Mouse (Mus musculus): ENCODE measurements at regions not wholly inside any gene's neighbourhood (a gene's known extent, or its start where the extent isn't known, plus 50 kb on each side); places are given as distances from the start of the nearest gene placed in this dataset.

GRCm38 (mm10) chr5:75756168-75756567 lies 181.5 kb downstream of the Kit start:
- TF ChIP-seq GATA1 (IDR thresholded peaks at IDR 0.05; ENCODE audit: low read depth, low read length): no peak
- no peak for TF ChIP-seq CHD2 (IDR thresholded peaks at IDR 0.05; ENCODE audit: low read length)
- no peak for TF ChIP-seq SMC3 (IDR thresholded peaks at IDR 0.05; ENCODE audit: low read depth, low read length)
- TF ChIP-seq EP300 (IDR thresholded peaks at IDR 0.05; ENCODE audit: low read depth in 1 of 2, low read length in 2 of 2): no peak
- TF ChIP-seq POLR2A (IDR thresholded peaks at IDR 0.05; ENCODE audit: control insufficient read depth in 1 of 2, insufficient read depth in 1 of 2, low read depth in 1 of 2, low read length in 2 of 2, poor library complexity in 1 of 2): no peak
- no peak for TF ChIP-seq CTCF (IDR thresholded peaks at IDR 0.05 in 2 of 3, conservative IDR thresholded peaks at IDR 0.05 in 1 of 3; ENCODE audit: control insufficient read depth in 1 of 3, insufficient read depth in 1 of 3, low read depth in 2 of 3, low read length in 3 of 3, poor library complexity in 1 of 3, severe bottlenecking in 1 of 3)
- no peak for TF ChIP-seq JUND (IDR thresholded peaks at IDR 0.05; ENCODE audit: low read depth, low read length)
- TF ChIP-seq TBP (IDR thresholded peaks at IDR 0.05; ENCODE audit: low read depth, low read length): no peak
- TF ChIP-seq POLR2AphosphoS5 (IDR thresholded peaks at IDR 0.05; ENCODE audit: borderline replicate concordance, low read depth, low read length): no peak

Data from MEL (cell line).